Mouse (Mus musculus) limb, embryonic 14.5 days (tissue): Measurements from ENCODE around the gene B3galnt1. TPM values are rescaled to one million over a fixed set of nuclear protein-coding genes. Genes with fewer than 3 reads are reported as not detected.

Experiments used
- ATAC-seq: fragments of 200-750 bp; cut with Nextera tagmentation; 2 replicates; pipeline ENCODE4 v1.8.0; 2017; ENCODE audit warnings: low read depth, moderate number of reproducible peaks, moderate TSS enrichment; ENCODE audit not compliant: low FRiP score
- DNase-seq: peaks from one replicate; pipeline ENCODE4 v3.0.0-alpha.2; 2015; ENCODE audit warnings: low spot score
- H3K27ac ChIP-seq: fragments of 300-500 bp; sonication (generic); replicated peaks from 2 replicates; pipeline ENCODE4 v1.5.1; 2014; ENCODE audit warnings: low read depth, mild to moderate bottlenecking, low read length, moderate library complexity, mixed read lengths
- H3K27me3 ChIP-seq: fragments of 300-500 bp; sonication (generic); 2 replicates; pipeline ENCODE4 v1.6.1; 2014; ENCODE audit warnings: low read length, mixed read lengths; ENCODE audit not compliant: control insufficient read depth, insufficient read depth
- H3K36me3 ChIP-seq: fragments of 300-500 bp; sonication (generic); 2 replicates; pipeline ENCODE4 v1.6.1; 2014; ENCODE audit warnings: mild to moderate bottlenecking, low read length, moderate library complexity, mixed read lengths; ENCODE audit not compliant: control insufficient read depth, insufficient read depth
- H3K4me1 ChIP-seq: fragments of 300-500 bp; sonication (generic); 2 replicates; pipeline ENCODE4 v1.6.1; 2014; ENCODE audit warnings: antibody characterized with exemption, low read length, mixed read lengths; ENCODE audit not compliant: control insufficient read depth, insufficient read depth
- H3K4me2 ChIP-seq: fragments of 300-500 bp; sonication (generic); replicated peaks from 2 replicates; pipeline ENCODE4 v1.6.1; 2014; ENCODE audit warnings: low read depth, mild to moderate bottlenecking, low read length, moderate library complexity; ENCODE audit not compliant: severe bottlenecking
- H3K4me3 ChIP-seq: fragments of 300-500 bp; sonication (generic); replicated peaks from 2 replicates; pipeline ENCODE4 v1.5.1; 2014; ENCODE audit warnings: low read length
- H3K9ac ChIP-seq: fragments of 300-500 bp; sonication (generic); 2 replicates; pipeline ENCODE4 v1.6.1; 2014; ENCODE audit warnings: mild to moderate bottlenecking, low read depth, low read length, moderate library complexity; ENCODE audit not compliant: severe bottlenecking
- H3K9me3 ChIP-seq: fragments of 300-500 bp; sonication (generic); 2 replicates; pipeline ENCODE4 v1.6.1; 2016; ENCODE audit warnings: low read length; ENCODE audit not compliant: control insufficient read depth
- POLR2A ChIP-seq: fragments of 200-500 bp; IDR thresholded peaks from 2 replicates; pipeline ENCODE4 v1.8.0; 2012; ENCODE audit warnings: inconsistent platforms, mild to moderate bottlenecking, moderate library complexity, borderline replicate concordance; ENCODE audit not compliant: insufficient read depth, insufficient read length; ENCODE audit errors: extremely low read depth
- WGBS: fragments of 180-500 bp; shearing (Covaris S2); extraction: QIAGEN DNeasy Blood & Tissue Kit; methylation state at CpG from one replicate; pipeline ENCODE4 v1.1.7; 2014; 5-methylcytosine and 5-hydroxymethylcytosine counted together
- polyA plus RNA-seq, 2 experiments: library from polyadenylated mRNA; depleted of rRNA in 1 of 2; stranded (reverse) in 1 of 2; unstranded in 1 of 2; fragments of >200 nt; fragmentation: Nextera tagmentation in 1 of 2; extraction: Ambion mirVana in 1 of 2; gene quantifications; 2 replicates each; pipeline versions ENCODE4 v1.2.1 to v1.2.3; 2012 to 2014

B3galnt1 gene
- polyA plus RNA-seq, 2 experiments: 22.3 to 53.7 TPM

- 80% methylated on average over 7 of the region's 7 CpGs for WGBS
- TF ChIP-seq POLR2A: no peak
- no peaks in the 10 kb centered on the region for H3K27me3 ChIP-seq
- no peak for ATAC-seq
- H3K27ac ChIP-seq: no peak overlapping the region
- no peak overlapping the region for H3K4me3 ChIP-seq
- no peaks in the 10 kb centered on the region for H3K9me3 ChIP-seq
- DNase-seq: no peak
- H3K9ac ChIP-seq: no peak overlapping the region
- no peak overlapping the region for H3K4me2 ChIP-seq
- H3K36me3 ChIP-seq: no peaks in the 10 kb centered on the region
- peaks cover 7% of the 10 kb centered on the region for H3K4me1 ChIP-seq
Observed at GRCm38 (mm10) chr3:69529576-69529975, 69.2 kb downstream of the B3galnt1 start.

DNA sequence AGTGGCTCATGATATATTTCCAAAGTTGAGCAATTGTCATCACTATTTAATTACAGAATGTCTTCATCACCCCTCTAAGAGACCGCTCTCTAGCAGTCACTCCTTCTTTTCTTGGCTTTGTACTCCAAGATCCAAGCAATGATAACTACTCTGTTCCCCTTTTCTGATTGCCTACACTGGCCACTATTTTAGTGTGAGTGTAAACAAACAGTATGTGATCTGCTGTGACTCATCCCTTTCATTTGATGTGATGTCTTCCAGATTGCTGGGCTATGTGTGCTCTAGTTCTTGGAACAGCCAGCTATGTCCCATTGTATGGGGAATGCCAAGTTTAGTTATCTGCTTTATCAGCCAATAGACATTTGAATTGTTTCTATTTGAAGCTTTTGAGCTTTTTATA lies 71.4 kb downstream of the B3galnt1 start:
- Histone ChIP-seq H3K27ac (no peak overlapping the region), H3K36me3 (no peaks in the 10 kb centered on the region), H3K27me3 (no peaks in the 10 kb centered on the region)

DNA sequence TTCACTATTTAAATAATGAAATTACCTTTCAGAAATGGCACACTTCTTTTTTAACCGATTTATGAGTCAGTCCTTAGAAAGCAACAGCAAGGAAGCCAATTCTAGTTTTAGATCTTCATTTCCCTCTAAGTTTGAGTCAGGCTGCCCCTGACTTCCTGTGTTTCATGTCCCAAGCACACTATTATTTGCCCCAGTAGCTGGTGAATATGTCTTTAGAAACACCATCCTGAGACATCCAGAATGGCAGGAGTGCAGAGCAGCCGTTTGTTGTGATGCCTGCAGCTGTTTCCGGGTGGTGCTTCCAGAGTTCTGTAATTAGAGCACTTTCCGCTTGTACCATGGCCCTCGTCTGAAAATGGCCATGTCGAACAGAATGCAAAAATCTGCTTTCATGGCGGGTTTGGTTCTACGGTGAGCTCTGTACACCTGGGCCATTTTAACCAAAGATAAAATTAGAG lies 73.7 kb downstream of the B3galnt1 start:
- TF ChIP-seq POLR2A: no peak

More for the DNA sequence above, 71.4 kb downstream of the B3galnt1 start:
- DNase-seq: no peak
- H3K9me3 ChIP-seq: no peaks in the 10 kb centered on the region
- no peak overlapping the region for H3K9ac ChIP-seq
- H3K4me2 ChIP-seq: no peak overlapping the region
- H3K4me3 ChIP-seq: no peak overlapping the region
- WGBS: 74% methylated on average over 1 of the region's 1 CpGs
- no peak for ATAC-seq
- H3K4me1 ChIP-seq: peaks cover 9% of the 10 kb centered on the region
- TF ChIP-seq POLR2A: no peak

GRCm38 (mm10) chr3:69524356-69525071 lies 74.2 kb downstream of the B3galnt1 start:
- ATAC-seq (no peak), DNase-seq (no peak)
- no peak overlapping the region for H3K9ac ChIP-seq
- no peak for TF ChIP-seq POLR2A
- no peak overlapping the region for H3K4me3 ChIP-seq
- H3K36me3 ChIP-seq: no peaks in the 10 kb centered on the region
- H3K27me3 ChIP-seq: no peaks in the 10 kb centered on the region
- H3K4me1 ChIP-seq: peaks cover 22% of the 10 kb centered on the region
- H3K4me2 ChIP-seq: no peak overlapping the region
- no peak overlapping the region for H3K27ac ChIP-seq
- H3K9me3 ChIP-seq: no peaks in the 10 kb centered on the region
- 66% methylated on average over 8 of the region's 8 CpGs for WGBS

More for the DNA sequence above, 73.7 kb downstream of the B3galnt1 start:
- no peaks in the 10 kb centered on the region for H3K9me3 ChIP-seq
- no peaks in the 10 kb centered on the region for H3K27me3 ChIP-seq
- H3K4me1 ChIP-seq: peaks cover 16% of the 10 kb centered on the region
- H3K36me3 ChIP-seq: no peaks in the 10 kb centered on the region
- WGBS: 39% methylated on average over 8 of the region's 8 CpGs
- ATAC-seq (no peak), DNase-seq (no peak)
- H3K4me3 ChIP-seq: no peak overlapping the region
- H3K4me2 ChIP-seq: no peak overlapping the region
- no peak overlapping the region for H3K9ac ChIP-seq
- no peak overlapping the region for H3K27ac ChIP-seq

Other genes with a start within 250 kb of the B3galnt1 start
- gene Nmd3, start 123.0 kb upstream of the B3galnt1 start, polyA plus RNA-seq (2012; rRNA removed): 46.5 and 57.5 TPM in 2 replicates
- gene Nmd3, start 123.0 kb upstream of the B3galnt1 start, polyA plus RNA-seq (2014; fragmentation: Nextera tagmentation; extraction: Ambion mirVana): 127 and 133 TPM in 2 replicates